ENCODE assay signal across 23 mouse cellular contexts in genomic region chr2:158739113-158739512, GRCm38 (mm10). TPM values are rescaled to one million over a fixed set of nuclear protein-coding genes. Genes with fewer than 3 reads are reported as not detected.
DNase-seq lines count a peak whose midpoint lies in the region; ATAC-seq and TF ChIP-seq lines count a peak whose summit lies in the region.
"Had no signal": no experiment of that assay in that cellular context is flagged by ENCODE, and none has a peak within 500 bp of the region (broad histone marks: within the 10 kb centered on the region; RNA-seq: fewer than 3 reads in every experiment).

No protein-coding gene starts in this region.

- peak overlapping the region; percentile 62 for H3K27ac ChIP-seq in hindbrain, embryonic 10.5 days
- H3K27ac ChIP-seq in hindbrain, embryonic 12.5 days: no peak overlapping the region
- peak overlapping the region; percentile 63 for H3K27ac ChIP-seq in midbrain, embryonic 10.5 days (replicated peaks)
- H3K27ac ChIP-seq in midbrain, embryonic 16.5 days (ENCODE audit: low read length): no peak overlapping the region
- H3K27ac ChIP-seq in hindbrain, embryonic 13.5 days: 0 out of 2 replicates have a peak overlapping the region, but pooled peaks have one; percentile 12
- H3K27ac ChIP-seq in olfactory bulb, adult 2 months (ENCODE audit: insufficient read depth, low read depth, low read length): 0 out of 2 replicates have a peak overlapping the region, but pooled peaks have one; percentile 4
- H3K27ac ChIP-seq in heart, embryonic 11.5 days (ENCODE audit: low read depth, low read length): no peak overlapping the region
- H3K27ac ChIP-seq in forebrain, embryonic 11.5 days (ENCODE audit: low read depth, low read length): no peak overlapping the region
- H3K27ac ChIP-seq: hindbrain, embryonic 15.5 days; kidney, postnatal 0 days; liver, embryonic 13.5 days; lung, embryonic 15.5 days; macrophage had no signal

- H3K4me1 ChIP-seq in hindbrain, embryonic 10.5 days (replicated peaks): peaks cover 29% of the 10 kb centered on the region
- peaks cover 9% of the 10 kb centered on the region for H3K4me1 ChIP-seq in hindbrain, embryonic 12.5 days
- peaks cover 30% of the 10 kb centered on the region for H3K4me1 ChIP-seq in midbrain, embryonic 10.5 days
- H3K4me1 ChIP-seq in midbrain, embryonic 16.5 days (ENCODE audit: control insufficient read depth, insufficient read depth, low read length): no peaks in the 10 kb centered on the region
- peaks cover 21% of the 10 kb centered on the region for H3K4me1 ChIP-seq in hindbrain, embryonic 13.5 days (replicated peaks)
- H3K4me1 ChIP-seq in olfactory bulb, adult 2 months (ENCODE audit: control insufficient read depth, insufficient read depth, low read length): peaks cover 51% of the 10 kb centered on the region
- no peaks in the 10 kb centered on the region for H3K4me1 ChIP-seq in heart, embryonic 11.5 days (ENCODE audit: control insufficient read depth, insufficient read depth, low read length)
- H3K4me1 ChIP-seq in forebrain, embryonic 11.5 days (replicated peaks; ENCODE audit: control insufficient read depth, insufficient read depth, low read length): no peaks in the 10 kb centered on the region
- H3K4me1 ChIP-seq: liver, embryonic 13.5 days had no signal

- no peak for DNase-seq in hindbrain, embryonic 10.5 days (ENCODE audit: low spot score)
- DNase-seq in midbrain, embryonic 10.5 days (ENCODE audit: low spot score): no peak
- DNase-seq in forebrain, embryonic 11.5 days (ENCODE audit: low spot score): no peak
- DNase-seq: cerebellum, adult 2 months; cerebellum, postnatal 36 days; gastrocnemius, postnatal 36 days; liver, embryonic 13.5 days; retina, postnatal 1 day; right cerebral cortex, postnatal 4 days; thymus, postnatal 25 days had no signal

- no peak overlapping the region for H3K4me3 ChIP-seq in hindbrain, embryonic 10.5 days
- no peak overlapping the region for H3K4me3 ChIP-seq in hindbrain, embryonic 12.5 days
- no peak overlapping the region for H3K4me3 ChIP-seq in midbrain, embryonic 10.5 days
- no peak overlapping the region for H3K4me3 ChIP-seq in midbrain, embryonic 16.5 days (ENCODE audit: low read depth, low read length)
- no peak overlapping the region for H3K4me3 ChIP-seq in hindbrain, embryonic 13.5 days
- H3K4me3 ChIP-seq in olfactory bulb, adult 2 months (ENCODE audit: insufficient read depth, low read depth, low read length): no peak overlapping the region
- no peak overlapping the region for H3K4me3 ChIP-seq in heart, embryonic 11.5 days (ENCODE audit: low read depth, low read length)
- no peak overlapping the region for H3K4me3 ChIP-seq in forebrain, embryonic 11.5 days (ENCODE audit: low read depth, low read length)
- H3K4me3 ChIP-seq: hindbrain, embryonic 15.5 days; liver, embryonic 13.5 days; lung, embryonic 15.5 days had no signal

- peaks cover 5% of the 10 kb centered on the region; the same call in 1 of the 2 replicates for H3K36me3 ChIP-seq in hindbrain, embryonic 10.5 days
- no peaks in the 10 kb centered on the region for H3K36me3 ChIP-seq in hindbrain, embryonic 12.5 days
- peaks cover 12% of the 10 kb centered on the region for H3K36me3 ChIP-seq in midbrain, embryonic 10.5 days
- H3K36me3 ChIP-seq in midbrain, embryonic 16.5 days (ENCODE audit: control insufficient read depth, insufficient read depth, low read length): peaks cover 3% of the 10 kb centered on the region; the same call in 1 of the 2 replicates
- peaks cover 3% of the 10 kb centered on the region; the same call in 1 of the 2 replicates for H3K36me3 ChIP-seq in hindbrain, embryonic 13.5 days
- no peaks in the 10 kb centered on the region for H3K36me3 ChIP-seq in heart, embryonic 11.5 days (ENCODE audit: control insufficient read depth, insufficient read depth, low read length)
- H3K36me3 ChIP-seq in forebrain, embryonic 11.5 days (ENCODE audit: control insufficient read depth, insufficient read depth, low read length): no peaks in the 10 kb centered on the region
- H3K36me3 ChIP-seq: G1E; liver, embryonic 13.5 days; lung, embryonic 15.5 days had no signal

- no peak for TF ChIP-seq CTCF in olfactory bulb, adult 2 months (IDR thresholded peaks at IDR 0.05; ENCODE audit: insufficient read depth, low read depth, low read length)

- ATAC-seq in hindbrain, embryonic 12.5 days (ENCODE audit: low FRiP score): no peak
- ATAC-seq in midbrain, embryonic 16.5 days: no peak
- ATAC-seq in hindbrain, embryonic 13.5 days (ENCODE audit: low FRiP score): no peak
- ATAC-seq in heart, embryonic 11.5 days (replicated peaks; ENCODE audit: insufficient number of reproducible peaks, low FRiP score, low TSS enrichment): no peak
- no peak for ATAC-seq in forebrain, embryonic 11.5 days (replicated peaks; ENCODE audit: low FRiP score)
- ATAC-seq: CD4-positive, CD25-positive, alpha-beta regulatory T cell, adult 4 months; forebrain, embryonic 14.5 days; intestine, postnatal 0 days had no signal

- H3K9ac ChIP-seq in hindbrain, embryonic 12.5 days: no peak overlapping the region
- H3K9ac ChIP-seq in midbrain, embryonic 16.5 days (ENCODE audit: low read depth, low read length): no peak overlapping the region
- no peak overlapping the region for H3K9ac ChIP-seq in hindbrain, embryonic 13.5 days
- no peak overlapping the region for H3K9ac ChIP-seq in heart, embryonic 11.5 days (ENCODE audit: low read depth, low read length)
- H3K9ac ChIP-seq in forebrain, embryonic 11.5 days (ENCODE audit: low read length): no peak overlapping the region
- H3K9ac ChIP-seq: hindbrain, embryonic 15.5 days; liver, embryonic 13.5 days; lung, embryonic 15.5 days had no signal

- no peak overlapping the region for H3K4me2 ChIP-seq in hindbrain, embryonic 12.5 days (replicated peaks)
- H3K4me2 ChIP-seq in midbrain, embryonic 16.5 days (ENCODE audit: low read length): no peak overlapping the region
- H3K4me2 ChIP-seq in hindbrain, embryonic 13.5 days: no peak overlapping the region
- H3K4me2 ChIP-seq in heart, embryonic 11.5 days: no peak overlapping the region
- no peak overlapping the region for H3K4me2 ChIP-seq in forebrain, embryonic 11.5 days (ENCODE audit: low read depth, low read length, severe bottlenecking)
- H3K4me2 ChIP-seq: hindbrain, embryonic 15.5 days; liver, embryonic 13.5 days; lung, embryonic 15.5 days had no signal

- peaks cover 6% of the 10 kb centered on the region; the same call in 1 of the 2 replicates for H3K9me3 ChIP-seq in hindbrain, embryonic 10.5 days
- peaks cover 8% of the 10 kb centered on the region; the same call in 1 of the 2 replicates for H3K9me3 ChIP-seq in hindbrain, embryonic 12.5 days (replicated peaks)
- H3K9me3 ChIP-seq in midbrain, embryonic 10.5 days (replicated peaks): 0 out of 2 replicates have a peak, but pooled peaks cover 4% of the 10 kb centered on the region
- H3K9me3 ChIP-seq in midbrain, embryonic 16.5 days (replicated peaks; ENCODE audit: control insufficient read depth, low read length, poor library complexity, severe bottlenecking): 0 out of 2 replicates have a peak, but pooled peaks cover 3% of the 10 kb centered on the region
- no peaks in the 10 kb centered on the region for H3K9me3 ChIP-seq in hindbrain, embryonic 13.5 days
- no peaks in the 10 kb centered on the region for H3K9me3 ChIP-seq in heart, embryonic 11.5 days (replicated peaks; ENCODE audit: control insufficient read depth, low read length)
- H3K9me3 ChIP-seq in forebrain, embryonic 11.5 days (ENCODE audit: control insufficient read depth, low read length): no peaks in the 10 kb centered on the region
- H3K9me3 ChIP-seq: hindbrain, embryonic 15.5 days; liver, embryonic 13.5 days; lung, embryonic 15.5 days had no signal

- TF ChIP-seq POLR2A in olfactory bulb, adult 2 months (IDR thresholded peaks at IDR 0.05; ENCODE audit: insufficient read depth, low read depth, low read length): no peak

- WGBS in hindbrain, embryonic 10.5 days: 71% methylated on average over 3 of the region's 3 CpGs
- 75% methylated on average over 3 of the region's 3 CpGs for WGBS in hindbrain, embryonic 12.5 days
- WGBS in midbrain, embryonic 10.5 days: 88% methylated on average over 3 of the region's 3 CpGs
- WGBS in midbrain, embryonic 16.5 days: 85% methylated on average over 3 of the region's 3 CpGs
- WGBS in hindbrain, embryonic 13.5 days: 80% methylated on average over 3 of the region's 3 CpGs
- WGBS in olfactory bulb, adult 2 months: 91% methylated on average over 3 of the region's 3 CpGs
- WGBS in heart, embryonic 11.5 days (ENCODE audit: insufficient replicate concordance): 67% methylated on average over 3 of the region's 3 CpGs
- 89% methylated on average over 3 of the region's 3 CpGs for WGBS in forebrain, embryonic 11.5 days

- no peaks in the 10 kb centered on the region; the same call in 1 of the 2 replicates for H3K27me3 ChIP-seq in hindbrain, embryonic 10.5 days (ENCODE audit: insufficient read depth, poor library complexity, severe bottlenecking)
- H3K27me3 ChIP-seq in hindbrain, embryonic 12.5 days: no peaks in the 10 kb centered on the region
- no peaks in the 10 kb centered on the region for H3K27me3 ChIP-seq in midbrain, embryonic 10.5 days (ENCODE audit: low read depth, poor library complexity, severe bottlenecking)
- H3K27me3 ChIP-seq in midbrain, embryonic 16.5 days (ENCODE audit: control insufficient read depth, insufficient read depth, low read depth, low read length): no peaks in the 10 kb centered on the region
- no peaks in the 10 kb centered on the region for H3K27me3 ChIP-seq in hindbrain, embryonic 13.5 days
- no peaks in the 10 kb centered on the region for H3K27me3 ChIP-seq in heart, embryonic 11.5 days (ENCODE audit: control insufficient read depth, insufficient read depth, low read length)
- H3K27me3 ChIP-seq in forebrain, embryonic 11.5 days (ENCODE audit: control insufficient read depth, insufficient read depth, low read length): no peaks in the 10 kb centered on the region
- H3K27me3 ChIP-seq: hindbrain, embryonic 15.5 days; liver, embryonic 13.5 days; lung, embryonic 15.5 days had no signal

RNA-seq across cellular contexts. Expression of gene Fam83d, which starts 28.8 kb away (rescaled TPM):
- 46.8 and 48.8 TPM in 2 replicates for polyA plus RNA-seq in hindbrain, embryonic 10.5 days (2016; fragmentation: Nextera tagmentation; extraction: Ambion mirVana)
- polyA plus RNA-seq in hindbrain, embryonic 12.5 days (2016; fragmentation: Nextera tagmentation; extraction: Ambion mirVana): 31.1 and 32.5 TPM in 2 replicates
- polyA plus RNA-seq in midbrain, embryonic 10.5 days (2016; fragmentation: Nextera tagmentation; extraction: Ambion mirVana): 54.4 and 55.8 TPM in 2 replicates
- 4.7 and 5.4 TPM in 2 replicates for polyA plus RNA-seq in midbrain, embryonic 16.5 days (2015; fragmentation: Nextera tagmentation; extraction: Ambion mirVana)
- 9.7 and 11.0 TPM in 2 replicates for polyA plus RNA-seq in hindbrain, embryonic 13.5 days (2015; fragmentation: Nextera tagmentation; extraction: Ambion mirVana)
- polyA plus RNA-seq in olfactory bulb, adult 2 months (2012; ENCODE audit: insufficient read depth, insufficient read length, low replicate concordance, missing spikeins): not detected in 2 replicates
- polyA plus RNA-seq in heart, embryonic 11.5 days (2014; fragmentation: Nextera tagmentation; extraction: Ambion mirVana): 50.1 and 54.4 TPM in 2 replicates
- polyA plus RNA-seq in forebrain, embryonic 11.5 days (2014; fragmentation: Nextera tagmentation; extraction: Ambion mirVana): 54.0 and 57.5 TPM in 2 replicates

RNA-seq across cellular contexts. Expression of gene Dhx35, which starts 55.5 kb away (rescaled TPM):
- 16.4 and 17.9 TPM in 2 replicates for polyA plus RNA-seq in hindbrain, embryonic 10.5 days (2016; fragmentation: Nextera tagmentation; extraction: Ambion mirVana)
- 14.5 and 16.4 TPM in 2 replicates for polyA plus RNA-seq in hindbrain, embryonic 12.5 days (2016; fragmentation: Nextera tagmentation; extraction: Ambion mirVana)
- polyA plus RNA-seq in midbrain, embryonic 10.5 days (2016; fragmentation: Nextera tagmentation; extraction: Ambion mirVana): 17.7 and 19.6 TPM in 2 replicates
- polyA plus RNA-seq in midbrain, embryonic 16.5 days (2015; fragmentation: Nextera tagmentation; extraction: Ambion mirVana): 12.6 and 14.9 TPM in 2 replicates
- polyA plus RNA-seq in hindbrain, embryonic 13.5 days (2015; fragmentation: Nextera tagmentation; extraction: Ambion mirVana): 13.3 and 15.4 TPM in 2 replicates
- polyA plus RNA-seq in olfactory bulb, adult 2 months (2012; ENCODE audit: insufficient read depth, insufficient read length, low replicate concordance, missing spikeins): not detected in 2 replicates
- 14.2 and 15.3 TPM in 2 replicates for polyA plus RNA-seq in heart, embryonic 11.5 days (2014; fragmentation: Nextera tagmentation; extraction: Ambion mirVana)
- polyA plus RNA-seq in forebrain, embryonic 11.5 days (2014; fragmentation: Nextera tagmentation; extraction: Ambion mirVana): 20.4 and 26.1 TPM in 2 replicates

Comparison
In these comparisons a context has a peak if more than half of its experiments do, and no peak if none do; other contexts are left out.
1. H3K27ac ChIP-seq: peak in hindbrain, embryonic 10.5 days (single experiment), midbrain, embryonic 10.5 days (single experiment), hindbrain, embryonic 13.5 days (single experiment) and olfactory bulb, adult 2 months (single experiment); none in hindbrain, embryonic 12.5 days (single experiment), midbrain, embryonic 16.5 days (single experiment), heart, embryonic 11.5 days (single experiment) and forebrain, embryonic 11.5 days (single experiment).